Mouse (Mus musculus) hindbrain, embryonic 14.5 days (tissue): ENCODE measurements at regions not wholly inside any gene's neighbourhood (a gene's known extent, or its start where the extent isn't known, plus 50 kb on each side); places are given as distances from the start of the nearest gene placed in this dataset.

Source experiments
- ATAC-seq: fragments of 200-750 bp; cut with Nextera tagmentation; 2 replicates; pipeline ENCODE4 v1.8.0; 2017; ENCODE audit warnings: moderate number of reproducible peaks, mild to moderate bottlenecking, moderate TSS enrichment, moderate library complexity; ENCODE audit not compliant: low FRiP score
- DNase-seq: peaks from one replicate; pipeline ENCODE4 v3.0.0-alpha.2; 2015; ENCODE audit warnings: low spot score
- H3K27ac ChIP-seq: fragments of 300-500 bp; sonication (generic); 2 replicates; pipeline ENCODE4 v1.5.1; 2014; ENCODE audit warnings: mild to moderate bottlenecking, moderate library complexity
- H3K27me3 ChIP-seq: fragments of 300-500 bp; sonication (generic); 2 replicates; pipeline ENCODE4 v1.6.1; 2014; ENCODE audit warnings: mild to moderate bottlenecking, low read length, mixed read lengths; ENCODE audit not compliant: control insufficient read depth, insufficient read depth
- H3K36me3 ChIP-seq: fragments of 300-500 bp; sonication (generic); replicated peaks from 2 replicates; pipeline ENCODE4 v1.6.1; 2014; ENCODE audit not compliant: control insufficient read depth, insufficient read depth
- H3K4me1 ChIP-seq: fragments of 300-500 bp; sonication (generic); replicated peaks from 2 replicates; pipeline ENCODE4 v1.6.1; 2014; ENCODE audit warnings: antibody characterized with exemption, low read length, mixed read lengths; ENCODE audit not compliant: control insufficient read depth, insufficient read depth
- H3K4me2 ChIP-seq: fragments of 300-500 bp; sonication (generic); replicated peaks from 2 replicates; pipeline ENCODE4 v1.6.1; 2014; ENCODE audit warnings: mild to moderate bottlenecking, moderate library complexity
- H3K4me3 ChIP-seq: fragments of 300-500 bp; sonication (generic); replicated peaks from 2 replicates; pipeline ENCODE4 v1.5.1; 2014; ENCODE audit warnings: mild to moderate bottlenecking, low read length
- H3K9ac ChIP-seq: fragments of 300-500 bp; sonication (generic); 2 replicates; pipeline ENCODE4 v1.6.1; 2014
- H3K9me3 ChIP-seq: fragments of 300-500 bp; sonication (generic); 2 replicates; pipeline ENCODE4 v1.6.1; 2016; ENCODE audit warnings: low read length; ENCODE audit not compliant: control insufficient read depth
- WGBS: fragments of 180-500 bp; shearing (Covaris S2); extraction: QIAGEN DNeasy Blood & Tissue Kit; methylation state at CpG from one replicate; pipeline ENCODE4 v1.1.7; 2014; 5-methylcytosine and 5-hydroxymethylcytosine counted together

- DNase-seq (no peak), ATAC-seq (no peak)
- no peaks in the 10 kb centered on the region for H3K27me3 ChIP-seq
- H3K9ac ChIP-seq = no peak overlapping the region
- no peak overlapping the region for H3K4me2 ChIP-seq
- H3K27ac ChIP-seq = no peak overlapping the region
- H3K4me1 ChIP-seq = no peaks in the 10 kb centered on the region
- WGBS = 57% methylated on average over 2 of the region's 2 CpGs
- no peak overlapping the region for H3K4me3 ChIP-seq
- no peaks in the 10 kb centered on the region for H3K9me3 ChIP-seq
- no peaks in the 10 kb centered on the region for H3K36me3 ChIP-seq
Measured at GRCm38 (mm10) chr12:99060702-99061101, 140.3 kb downstream of the Ttc8 start.

DNA sequence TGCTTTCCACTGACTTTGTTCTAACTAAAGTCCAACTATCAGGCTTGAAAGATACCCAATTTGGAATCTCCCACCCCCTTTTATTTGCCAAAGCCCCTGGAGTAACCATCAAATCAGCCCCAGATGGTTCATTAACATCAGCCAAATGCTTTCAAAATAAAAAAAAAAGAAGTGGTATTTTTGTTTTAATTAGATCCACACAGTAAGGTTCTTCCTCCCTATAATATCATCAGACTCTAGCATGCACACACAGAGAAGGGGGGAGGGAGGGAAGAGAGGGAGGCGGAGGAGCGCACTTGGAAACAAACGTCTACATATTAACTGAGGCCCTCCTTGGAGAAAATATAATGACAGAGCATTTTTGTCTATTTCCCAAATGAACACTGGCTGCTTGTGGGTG lies 143.1 kb downstream of the Ttc8 start:
- H3K4me2 ChIP-seq = no peak overlapping the region
- H3K27me3 ChIP-seq = no peaks in the 10 kb centered on the region
- 81% methylated on average over 3 of the region's 3 CpGs for WGBS
- H3K27ac ChIP-seq = no peak overlapping the region
- H3K4me1 ChIP-seq = no peaks in the 10 kb centered on the region
- ATAC-seq = no peak
- no peak overlapping the region for H3K9ac ChIP-seq
- H3K36me3 ChIP-seq = no peaks in the 10 kb centered on the region
- no peak for DNase-seq
- no peaks in the 10 kb centered on the region for H3K9me3 ChIP-seq
- no peak overlapping the region for H3K4me3 ChIP-seq

GRCm38 (mm10) chr12:99063885-99064284 lies 143.5 kb downstream of the Ttc8 start:
- no peaks in the 10 kb centered on the region for H3K27me3 ChIP-seq
- no peaks in the 10 kb centered on the region for H3K4me1 ChIP-seq
- ATAC-seq (no peak), DNase-seq (no peak)
- no peaks in the 10 kb centered on the region for H3K36me3 ChIP-seq
- H3K27ac ChIP-seq = no peak overlapping the region
- 90% methylated on average over 8 of the region's 8 CpGs for WGBS
- H3K4me2 ChIP-seq = no peak overlapping the region
- H3K9ac ChIP-seq = no peak overlapping the region
- no peak overlapping the region for H3K4me3 ChIP-seq
- no peaks in the 10 kb centered on the region for H3K9me3 ChIP-seq

DNA sequence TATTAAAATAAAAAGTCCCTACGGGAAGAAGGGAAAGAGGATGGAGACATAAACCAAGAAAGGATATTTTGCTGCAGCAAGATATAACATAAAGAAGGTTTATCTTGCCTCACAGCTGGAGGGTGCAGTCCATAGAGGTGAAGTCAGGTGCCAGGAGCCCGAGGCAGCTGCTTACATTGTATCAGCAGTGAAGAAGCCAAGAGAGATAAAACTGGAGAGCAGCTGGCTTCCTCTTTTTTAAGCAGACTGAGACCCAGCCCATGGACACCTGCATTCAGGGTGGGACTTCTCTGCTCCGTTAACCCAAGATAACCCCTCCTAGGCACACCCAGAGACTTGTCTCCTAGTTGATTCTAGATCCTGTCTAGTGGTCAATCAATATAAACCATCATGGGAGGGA lies 147.6 kb downstream of the Ttc8 start:
- H3K9ac ChIP-seq = no peak overlapping the region
- DNase-seq (no peak), ATAC-seq (no peak)
- no peak overlapping the region for H3K4me2 ChIP-seq
- H3K4me1 ChIP-seq = no peaks in the 10 kb centered on the region
- H3K27me3 ChIP-seq = no peaks in the 10 kb centered on the region
- 76% methylated on average over 3 of the region's 3 CpGs for WGBS
- no peaks in the 10 kb centered on the region for H3K9me3 ChIP-seq
- no peak overlapping the region for H3K27ac ChIP-seq
- no peak overlapping the region for H3K4me3 ChIP-seq
- no peaks in the 10 kb centered on the region for H3K36me3 ChIP-seq

- H3K27ac ChIP-seq = no peak overlapping the region
- 93% methylated on average over 5 of the region's 5 CpGs for WGBS
- H3K4me3 ChIP-seq = no peak overlapping the region
- no peak overlapping the region for H3K4me2 ChIP-seq
- no peak for DNase-seq
- H3K27me3 ChIP-seq = no peaks in the 10 kb centered on the region
- ATAC-seq = no peak
- H3K9me3 ChIP-seq = no peaks in the 10 kb centered on the region
- H3K9ac ChIP-seq = no peak overlapping the region
- no peaks in the 10 kb centered on the region for H3K36me3 ChIP-seq
- H3K4me1 ChIP-seq = no peaks in the 10 kb centered on the region
Measured at GRCm38 (mm10) chr12:99073766-99074165, 153.4 kb downstream of the Ttc8 start.

- no peaks in the 10 kb centered on the region for H3K9me3 ChIP-seq
- H3K4me3 ChIP-seq = no peak overlapping the region
- ATAC-seq (no peak), DNase-seq (no peak)
- no peaks in the 10 kb centered on the region for H3K36me3 ChIP-seq
- H3K27ac ChIP-seq = no peak overlapping the region
- H3K4me1 ChIP-seq = no peaks in the 10 kb centered on the region
- H3K27me3 ChIP-seq = no peaks in the 10 kb centered on the region
- 71% methylated on average over 3 of the region's 3 CpGs for WGBS
- H3K4me2 ChIP-seq = no peak overlapping the region
- H3K9ac ChIP-seq = no peak overlapping the region
Measured at GRCm38 (mm10) chr12:99077366-99077765, 157.0 kb downstream of the Ttc8 start.

DNA sequence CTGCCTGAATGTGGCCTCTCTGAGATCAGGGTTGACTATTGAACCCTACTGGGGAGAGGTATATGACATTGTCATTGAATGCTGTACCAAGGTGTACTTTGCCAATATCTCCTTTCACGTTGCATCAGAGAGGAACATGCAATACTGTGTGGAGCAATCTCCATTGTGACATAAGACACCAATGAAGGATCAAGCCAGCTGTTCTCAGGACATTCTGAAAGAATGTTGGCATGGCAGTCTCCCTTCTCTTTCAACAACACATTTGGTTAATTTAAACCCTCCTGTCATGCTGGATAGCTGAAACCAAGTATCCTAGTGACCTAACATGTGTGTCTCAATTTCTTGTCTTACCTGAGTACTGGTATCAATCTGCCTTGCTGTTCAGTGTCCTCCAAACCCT lies 159.5 kb downstream of the Ttc8 start:
- H3K4me1 ChIP-seq = peaks cover 6% of the 10 kb centered on the region; the same call in 1 of the 2 replicates
- ATAC-seq = no peak
- WGBS = 93% methylated on average over 1 of the region's 1 CpGs
- no peaks in the 10 kb centered on the region for H3K9me3 ChIP-seq
- H3K36me3 ChIP-seq = no peaks in the 10 kb centered on the region
- no peak overlapping the region for H3K9ac ChIP-seq
- DNase-seq = no peak
- no peak overlapping the region for H3K4me2 ChIP-seq
- no peak overlapping the region for H3K4me3 ChIP-seq
- H3K27ac ChIP-seq = no peak overlapping the region
- H3K27me3 ChIP-seq = no peaks in the 10 kb centered on the region

DNA sequence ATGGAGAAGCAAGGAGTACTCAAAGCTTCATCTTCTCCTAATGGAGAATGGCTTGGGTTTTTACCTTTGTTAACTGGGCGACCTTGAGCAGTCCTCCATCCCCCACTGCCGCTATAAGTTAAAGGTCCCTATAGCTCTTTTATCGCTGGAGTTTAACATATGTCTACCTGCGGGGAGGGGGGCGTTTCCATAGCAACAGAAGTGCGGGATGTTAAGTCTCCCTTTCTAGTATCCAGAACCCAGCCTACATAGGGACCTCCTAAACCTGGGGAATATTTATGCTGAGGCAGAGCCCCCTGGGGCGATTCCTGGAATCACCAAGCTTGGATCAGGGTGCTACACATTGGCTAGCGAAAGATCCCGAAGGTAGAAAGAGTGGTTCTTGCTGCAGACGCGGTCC lies 163.2 kb downstream of the Ttc8 start:
- Histone ChIP-seq H3K36me3 (no peaks in the 10 kb centered on the region), H3K9ac (no peak overlapping the region), H3K4me3 (no peak overlapping the region), H3K9me3 (no peaks in the 10 kb centered on the region), H3K4me1 (peaks cover 24% of the 10 kb centered on the region), H3K27me3 (no peaks in the 10 kb centered on the region), H3K27ac (no peak overlapping the region), H3K4me2 (peak overlapping the region; percentile 17)
- ATAC-seq = 0 out of 2 replicates have a peak, but pooled peaks have one; percentile 9
- DNase-seq = no peak
- 39% methylated on average over 11 of the region's 11 CpGs for WGBS

GRCm38 (mm10) chr12:99084144-99084543 lies 163.8 kb downstream of the Ttc8 start:
- Histone ChIP-seq H3K4me1 (peaks cover 24% of the 10 kb centered on the region), H3K36me3 (no peaks in the 10 kb centered on the region), H3K4me2 (peak overlapping the region; percentile 17), H3K27me3 (no peaks in the 10 kb centered on the region), H3K4me3 (no peak overlapping the region), H3K9me3 (no peaks in the 10 kb centered on the region), H3K27ac (no peak overlapping the region), H3K9ac (no peak overlapping the region)
- ATAC-seq (peak; percentile 87), DNase-seq (peak; percentile 87)
- 4% methylated on average over 18 of the region's 18 CpGs for WGBS

GRCm38 (mm10) chr12:99087286-99087685 lies 166.9 kb downstream of the Ttc8 start:
- ATAC-seq (peak; percentile 68), DNase-seq (peak; percentile 65)
- 9% methylated on average over 8 of the region's 8 CpGs for WGBS
- H3K4me3 ChIP-seq = no peak overlapping the region
- no peaks in the 10 kb centered on the region for H3K36me3 ChIP-seq
- H3K9me3 ChIP-seq = no peaks in the 10 kb centered on the region
- H3K27ac ChIP-seq = peak overlapping the region; percentile 81
- H3K27me3 ChIP-seq = no peaks in the 10 kb centered on the region
- 0 out of 2 replicates have a peak overlapping the region, but pooled peaks have one; percentile 5 for H3K9ac ChIP-seq
- peaks cover 24% of the 10 kb centered on the region for H3K4me1 ChIP-seq
- peak overlapping the region; percentile 5; the same call in 1 of the 2 replicates for H3K4me2 ChIP-seq
